ENCODE assay signal across 15 mouse cellular contexts in genomic region chr17:54214804-54215203, GRCm38 (mm10).
"Had no signal": no experiment of that assay in that cellular context is flagged by ENCODE, and none has a peak within 500 bp of the region (broad histone marks: within the 10 kb centered on the region; RNA-seq: fewer than 3 reads in every experiment).

No protein-coding gene starts in this region.

- DNase-seq: kidney, postnatal 36 days; layer of hippocampus, adult 9-11 months; layer of hippocampus, postnatal 36 days; lung, postnatal 10 days; lung, postnatal 4 days; midbrain, embryonic 14.5 days; right cerebral cortex, postnatal 14 days; thymus, adult 2 months; thymus, postnatal 25 days had no signal

- H3K36me3 ChIP-seq: limb, embryonic 15.5 days; liver, embryonic 12.5 days; midbrain, embryonic 10.5 days; neural tube, embryonic 13.5 days; stomach, embryonic 15.5 days had no signal

- H3K4me3 ChIP-seq: limb, embryonic 15.5 days; liver, embryonic 12.5 days; midbrain, embryonic 10.5 days; neural tube, embryonic 13.5 days; stomach, embryonic 15.5 days had no signal

- H3K4me2 ChIP-seq: limb, embryonic 15.5 days; liver, embryonic 12.5 days; lung, embryonic 14.5 days; neural tube, embryonic 13.5 days; stomach, embryonic 15.5 days had no signal

- H3K9ac ChIP-seq: limb, embryonic 15.5 days; liver, embryonic 12.5 days; lung, embryonic 14.5 days; neural tube, embryonic 13.5 days; stomach, embryonic 15.5 days had no signal

- H3K9me3 ChIP-seq: limb, embryonic 15.5 days; liver, embryonic 12.5 days; midbrain, embryonic 10.5 days; neural tube, embryonic 13.5 days; stomach, embryonic 15.5 days had no signal

- H3K27me3 ChIP-seq: limb, embryonic 15.5 days; liver, embryonic 12.5 days; neural tube, embryonic 13.5 days; stomach, embryonic 15.5 days had no signal

- H3K4me1 ChIP-seq: limb, embryonic 15.5 days; liver, embryonic 12.5 days; midbrain, embryonic 10.5 days; neural tube, embryonic 13.5 days; stomach, embryonic 15.5 days had no signal

- ATAC-seq: liver, embryonic 12.5 days had no signal

- H3K27ac ChIP-seq: limb, embryonic 15.5 days; liver, embryonic 12.5 days; midbrain, embryonic 10.5 days; neural tube, embryonic 13.5 days; stomach, embryonic 15.5 days had no signal
